Mouse (Mus musculus) bone marrow, adult 2 months (tissue): ENCODE data around the gene Slc22a14.

Source experiments
- CTCF ChIP-seq: fragments of 200-500 bp; IDR thresholded peaks from 2 replicates; pipeline ENCODE4 v1.5.1; 2011; ENCODE audit warnings: low read length, control low read depth; ENCODE audit not compliant: control insufficient read depth, insufficient read depth
- POLR2A ChIP-seq: fragments of 200-500 bp; IDR thresholded peaks from 2 replicates; pipeline ENCODE4 v1.6.1; 2011; ENCODE audit warnings: low read depth, mild to moderate bottlenecking, control low read depth, low read length, borderline replicate concordance; ENCODE audit not compliant: control insufficient read depth

GRCm38 (mm10) chr9:119346376-119346775 lies 19.0 kb downstream of the Slc22a14 start:
- TF ChIP-seq CTCF (no peak), POLR2A (no peak)
